Mouse (Mus musculus) liver, adult 2 months (tissue): ENCODE measurements at regions not wholly inside any gene's neighbourhood (a gene's known extent, or its start where the extent isn't known, plus 50 kb on each side); places are given as distances from the start of the nearest gene placed in this dataset.

Source experiments
- CTCF ChIP-seq: fragments of 200-500 bp; IDR thresholded peaks from 2 replicates; pipeline ENCODE4 v1.5.1; 2011; ENCODE audit warnings: low read depth, low read length, control low read depth
- POLR2A ChIP-seq: fragments of 200-500 bp; IDR thresholded peaks from 2 replicates; pipeline ENCODE4 v1.6.1; 2011; ENCODE audit warnings: low read length, control low read depth; ENCODE audit not compliant: insufficient read depth; ENCODE audit errors: extremely low read depth

DNA sequence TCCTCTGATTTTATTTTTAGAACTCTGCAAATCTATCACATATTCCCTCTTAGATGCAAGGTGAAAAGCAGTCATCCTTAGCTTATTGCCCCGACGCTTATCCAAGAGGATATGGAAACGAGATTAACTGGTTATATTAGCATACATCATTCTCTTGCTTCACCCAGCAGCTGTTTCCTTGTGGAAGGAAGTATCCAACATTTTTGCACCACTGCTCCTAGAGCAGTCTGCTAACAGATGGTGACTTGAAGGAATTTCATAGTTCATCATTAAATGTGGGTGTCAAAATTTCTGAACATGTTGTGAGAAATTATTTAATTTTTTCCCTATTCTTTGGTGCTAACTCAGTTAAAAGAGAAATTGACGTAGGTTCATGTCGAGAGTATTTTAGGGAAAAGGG is 107.0 kb downstream of the Nup35 start:
- TF ChIP-seq POLR2A (no peak), CTCF (no peak)
